Comparison of ENCODE assay signal across 8 mouse cellular contexts in the genomic region with DNA sequence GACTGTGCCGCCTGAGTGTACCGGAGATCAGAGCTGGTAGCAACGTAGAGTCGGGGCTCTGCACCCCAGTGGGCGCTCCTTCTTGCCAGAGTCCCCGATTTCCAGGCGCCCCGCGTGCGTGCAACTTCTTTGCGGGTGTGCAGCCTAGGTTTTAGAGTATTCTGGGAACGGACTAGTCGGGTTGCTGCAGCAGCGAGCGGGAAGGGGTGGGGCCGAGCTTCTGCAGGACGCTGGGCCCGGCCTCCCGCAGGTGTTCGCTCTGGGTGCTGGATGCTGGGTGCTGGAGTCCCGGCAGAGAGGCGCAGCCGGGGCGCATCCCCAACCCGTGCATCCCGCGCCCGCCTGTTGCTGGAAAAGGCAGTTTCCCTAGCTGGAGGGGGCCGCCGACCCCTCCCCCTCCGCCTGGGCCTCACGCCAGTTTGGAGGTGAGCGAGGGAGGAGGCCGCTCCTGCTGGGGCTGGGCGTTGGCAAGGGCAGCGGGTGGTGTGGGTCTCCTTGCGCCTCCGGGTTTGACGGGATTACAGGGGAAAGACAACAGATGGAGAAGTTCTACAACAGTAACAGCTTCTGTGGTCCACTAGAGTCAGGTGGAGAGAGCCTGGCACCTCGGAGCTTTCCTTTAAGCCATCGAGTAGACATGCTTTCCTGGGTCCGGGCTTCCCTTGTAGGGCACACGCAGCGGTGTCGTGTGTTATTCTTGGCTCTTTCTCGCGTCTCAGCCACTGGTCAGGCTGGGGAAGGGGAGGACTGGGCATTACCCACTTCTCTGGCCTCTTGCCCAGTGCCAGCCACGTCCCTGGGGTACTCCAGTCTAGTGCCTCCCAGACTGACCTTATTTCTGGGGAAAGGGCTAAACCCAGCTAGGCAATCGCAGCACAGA. TPM values are rescaled to one million over a fixed set of nuclear protein-coding genes. Genes with fewer than 3 reads are reported as not detected.
DNase-seq lines count a peak whose midpoint lies in the region; ATAC-seq and TF ChIP-seq lines count a peak whose summit lies in the region.

No protein-coding gene starts in this region.

- peak overlapping the region; percentile 74 for H3K27ac ChIP-seq in embryonic facial prominence, embryonic 14.5 days (replicated peaks; ENCODE audit: low read depth, low read length)
- peak overlapping the region; percentile 78 for H3K27ac ChIP-seq in midbrain, embryonic 10.5 days (replicated peaks)

- no peaks in the 10 kb centered on the region for H3K9me3 ChIP-seq in embryonic facial prominence, embryonic 14.5 days (ENCODE audit: control insufficient read depth, low read length)
- no peaks in the 10 kb centered on the region for H3K9me3 ChIP-seq in midbrain, embryonic 10.5 days (replicated peaks)

- POLR2A ChIA-PET in Patski (lab: Charles Lee) = interaction anchor here (0.6 to 1.4 kb wide), 3 partner anchors 10 to 99 kb away, joined by 3 to 6 read pairs (median 4); a partner anchor contains a TSS

- peaks cover 25% of the 10 kb centered on the region; the same call in 1 of the 2 replicates for H3K4me1 ChIP-seq in embryonic facial prominence, embryonic 14.5 days (ENCODE audit: control insufficient read depth, insufficient read depth, low read length)
- peaks cover 62% of the 10 kb centered on the region for H3K4me1 ChIP-seq in midbrain, embryonic 10.5 days

- peak; percentile 28 for ATAC-seq in Patski
- ATAC-seq in embryonic facial prominence, embryonic 14.5 days (ENCODE audit: low read depth) = peak; percentile 23

- 3% methylated on average over 36 of the region's 49 CpGs for WGBS in embryonic facial prominence, embryonic 14.5 days
- 3% methylated on average over 49 of the region's 49 CpGs for WGBS in midbrain, embryonic 10.5 days

- peak overlapping the region; percentile 73 for H3K9ac ChIP-seq in embryonic facial prominence, embryonic 14.5 days (ENCODE audit: low read depth, low read length)

- in situ Hi-C loops in Patski (cut with MboI; ENCODE audit: low pct_unique_long_range_greater_than_20kb) = no loop called here

- peak overlapping the region; percentile 68 for H3K4me3 ChIP-seq in embryonic facial prominence, embryonic 14.5 days (ENCODE audit: low read depth, low read length)
- peak overlapping the region; percentile 59 for H3K4me3 ChIP-seq in midbrain, embryonic 10.5 days

- peak overlapping the region; percentile 90 for H3K4me2 ChIP-seq in embryonic facial prominence, embryonic 14.5 days (ENCODE audit: low read depth, low read length)

- intact Hi-C loops in heart, postnatal 10 days (cut with DNase I) = no loop called here

- CTCF ChIA-PET in Patski (lab: Charles Lee) = interaction anchor here (0.6 to 1.1 kb wide), 4 partner anchors 9 to 99 kb away, joined by 3 to 4 read pairs (median 3); no protein-coding TSS in a partner anchor

- TF ChIP-seq CTCF in Patski (IDR thresholded peaks at IDR 0.05) = no peak

- peaks cover 22% of the 10 kb centered on the region; the same call in 1 of the 2 replicates for H3K36me3 ChIP-seq in embryonic facial prominence, embryonic 14.5 days (ENCODE audit: control insufficient read depth, insufficient read depth, low read length)
- H3K36me3 ChIP-seq in midbrain, embryonic 10.5 days = peaks cover 19% of the 10 kb centered on the region

- peak; percentile 42 to 44 for DNase-seq in B cell, adult 2 months
- no peak for DNase-seq in Patski (ENCODE audit: low read depth, low spot score)
- DNase-seq in embryonic facial prominence, embryonic 14.5 days (ENCODE audit: low spot score) = peak; percentile 48
- DNase-seq in heart, postnatal 10 days = peak; percentile 73 to 76
- DNase-seq in kidney, postnatal 25 days = peak; percentile 55 to 69
- DNase-seq in midbrain, embryonic 10.5 days (ENCODE audit: low spot score) = no peak
- DNase-seq in thymus, postnatal 14 days = peak; percentile 71
- DNase-seq in spleen, postnatal 36 days (ENCODE audit: low spot score in 2 of 2) = no peak

- no peaks in the 10 kb centered on the region for H3K27me3 ChIP-seq in Patski
- peaks cover 8% of the 10 kb centered on the region; the same call in 1 of the 2 replicates for H3K27me3 ChIP-seq in embryonic facial prominence, embryonic 14.5 days (replicated peaks; ENCODE audit: control insufficient read depth, insufficient read depth, low read length)
- peaks cover 67% of the 10 kb centered on the region for H3K27me3 ChIP-seq in midbrain, embryonic 10.5 days (ENCODE audit: low read depth, poor library complexity, severe bottlenecking)

RNA-seq across cellular contexts. Expression of a gene that starts 0.8 kb away (rescaled TPM):
- 72.8 TPM for polyA plus RNA-seq in Patski (2021)
- polyA plus RNA-seq in embryonic facial prominence, embryonic 14.5 days (2014; fragmentation: Nextera tagmentation; extraction: Ambion mirVana) = 47.0 and 47.5 TPM in 2 replicates
- 100 to 1,000 TPM; 147 to 156 TPM for total RNA-seq in heart, postnatal 10 days (2021)
- 12.0 and 13.7 TPM in 2 replicates for polyA plus RNA-seq in midbrain, embryonic 10.5 days (2016; fragmentation: Nextera tagmentation; extraction: Ambion mirVana)

RNA-seq across cellular contexts. Expression of a gene that starts 21.8 kb away (rescaled TPM):
- 38.4 TPM for polyA plus RNA-seq in Patski (2021)
- polyA plus RNA-seq in embryonic facial prominence, embryonic 14.5 days (2014; fragmentation: Nextera tagmentation; extraction: Ambion mirVana) = 61.4 and 73.4 TPM in 2 replicates
- total RNA-seq in heart, postnatal 10 days (2021) = 10 to 100 TPM; 18.1 TPM
- polyA plus RNA-seq in midbrain, embryonic 10.5 days (2016; fragmentation: Nextera tagmentation; extraction: Ambion mirVana) = 81.3 and 81.5 TPM in 2 replicates

RNA-seq across cellular contexts. Expression of a gene that starts 21.8 kb away (rescaled TPM):
- 0.08 TPM for polyA plus RNA-seq in Patski (2021)
- 0.22 and 0.35 TPM in 2 replicates for polyA plus RNA-seq in embryonic facial prominence, embryonic 14.5 days (2014; fragmentation: Nextera tagmentation; extraction: Ambion mirVana)
- total RNA-seq in heart, postnatal 10 days (2021) = under 1 TPM; 0.10 to 0.12 TPM
- polyA plus RNA-seq in midbrain, embryonic 10.5 days (2016; fragmentation: Nextera tagmentation; extraction: Ambion mirVana) = 0.35 and 0.63 TPM in 2 replicates

RNA-seq across cellular contexts. Expression of a gene that starts 28.0 kb away (rescaled TPM):
- 0.15 TPM for polyA plus RNA-seq in Patski (2021)
- 4.8 and 5.2 TPM in 2 replicates for polyA plus RNA-seq in embryonic facial prominence, embryonic 14.5 days (2014; fragmentation: Nextera tagmentation; extraction: Ambion mirVana)
- 10 to 100 TPM; 15.5 to 21.3 TPM for total RNA-seq in heart, postnatal 10 days (2021)
- polyA plus RNA-seq in midbrain, embryonic 10.5 days (2016; fragmentation: Nextera tagmentation; extraction: Ambion mirVana) = 0.29 and 0.93 TPM in 2 replicates

RNA-seq across cellular contexts. Expression of a gene that starts 33.6 kb away (rescaled TPM):
- 0.12 TPM for polyA plus RNA-seq in Patski (2021)
- polyA plus RNA-seq in embryonic facial prominence, embryonic 14.5 days (2014; fragmentation: Nextera tagmentation; extraction: Ambion mirVana) = not detected in 2 replicates
- not detected for total RNA-seq in heart, postnatal 10 days (2021)
- 0.07 and 0.17 TPM in 2 replicates for polyA plus RNA-seq in midbrain, embryonic 10.5 days (2016; fragmentation: Nextera tagmentation; extraction: Ambion mirVana)

Comparison
In these comparisons a context has a peak if more than half of its experiments do, and no peak if none do; other contexts are left out.
1. DNase-seq: peak in B cell, adult 2 months (2 of 2), embryonic facial prominence, embryonic 14.5 days (single experiment), heart, postnatal 10 days (2 of 2), kidney, postnatal 25 days (2 of 2) and thymus, postnatal 14 days (single experiment); none in Patski (single experiment), midbrain, embryonic 10.5 days (single experiment) and spleen, postnatal 36 days (0 of 2).